Mouse (Mus musculus) induced T-regulatory cell, adult 2 months (primary cell): Measurements from ENCODE around the gene Bbip1.

Experiments
- DNase-seq: peaks from one replicate; pipeline ENCODE4 v3.0.0-alpha.2; 2012; ENCODE audit warnings: low read depth

The Bbip1 gene

GRCm38 (mm10) chr19:53890781-53891251, 53.6 kb downstream of the Bbip1 start:
- peak; percentile 84 for DNase-seq

- no peak for DNase-seq
Measured at GRCm38 (mm10) chr19:53890274-53890673, 54.2 kb downstream of the Bbip1 start.

GRCm38 (mm10) chr19:53889555-53889954, 54.9 kb downstream of the Bbip1 start:
- peak; percentile 83 for DNase-seq

DNA sequence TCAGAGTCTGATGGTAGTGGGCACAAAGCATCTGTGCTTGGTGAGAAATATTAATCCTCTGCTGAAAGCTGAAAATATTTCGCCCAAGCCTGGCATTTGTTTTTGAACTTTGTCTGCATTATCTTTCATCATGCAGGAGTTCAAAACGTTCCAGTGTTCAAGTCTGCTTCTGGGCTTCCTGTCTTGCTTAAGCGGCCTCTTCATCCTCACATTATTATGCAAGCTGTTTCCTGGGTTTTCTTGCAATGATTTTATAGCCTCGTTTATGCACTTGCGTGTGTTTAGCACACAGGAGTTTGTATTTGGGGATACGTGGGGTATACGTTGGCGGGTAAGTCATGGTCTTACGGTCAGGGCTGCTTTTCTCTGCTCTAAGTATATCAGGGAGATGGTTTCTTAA, 56.1 kb downstream of the Bbip1 start:
- peak; percentile 64 for DNase-seq

DNA sequence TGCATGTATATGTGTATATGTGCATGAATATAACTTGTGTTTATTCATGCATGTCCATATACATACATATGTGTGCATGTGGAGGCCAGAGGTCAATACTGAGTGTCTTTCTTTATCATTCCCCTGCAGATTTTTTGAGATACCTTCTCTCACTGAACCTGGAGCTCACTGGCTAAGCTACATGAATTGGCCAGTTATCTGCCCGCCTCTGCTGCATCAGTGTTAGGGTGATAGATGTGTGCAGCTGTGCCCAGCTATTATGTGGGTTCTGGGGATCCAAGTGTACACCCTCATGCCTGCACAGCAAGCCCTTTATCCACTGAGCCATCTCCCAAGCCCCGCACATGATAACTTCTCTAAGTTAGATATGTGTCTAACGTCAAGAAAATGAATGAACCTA, 56.6 kb downstream of the Bbip1 start:
- DNase-seq: no peak

GRCm38 (mm10) chr19:53886576-53887370, 57.7 kb downstream of the Bbip1 start:
- DNase-seq: no peak

- DNase-seq: no peak
Measured at GRCm38 (mm10) chr19:53885450-53885849, 59.0 kb downstream of the Bbip1 start.

GRCm38 (mm10) chr19:53881786-53882185, 62.6 kb downstream of the Bbip1 start:
- no peak for DNase-seq

- DNase-seq: no peak
Measured at GRCm38 (mm10) chr19:53880460-53880859, 64.0 kb downstream of the Bbip1 start.
